Mouse (Mus musculus) intestine, embryonic 14.5 days (tissue): Measurements from ENCODE around the gene Edem3. TPM values are rescaled to one million over a fixed set of nuclear protein-coding genes. Genes with fewer than 3 reads are reported as not detected.
"Not testable (repeated sequence)": the region's sequence is repeated elsewhere in the genome, so short reads cannot be mapped to it uniquely, and the experiment has no call there.

ENCODE experiments used
- ATAC-seq: fragments of 200-750 bp; cut with Nextera tagmentation; replicated peaks from 2 replicates; pipeline ENCODE4 v1.8.0; 2017; ENCODE audit warnings: low read depth, moderate number of reproducible peaks, moderate TSS enrichment, moderate library complexity; ENCODE audit not compliant: low FRiP score, low TSS enrichment
- DNase-seq: peaks from one replicate; pipeline ENCODE4 v3.0.0-alpha.2; 2018; ENCODE audit warnings: low spot score
- H3K27ac ChIP-seq: fragments of 300-500 bp; sonication (generic); 2 replicates; pipeline ENCODE4 v1.5.1; 2014; ENCODE audit warnings: low read depth, mild to moderate bottlenecking, control low read depth
- H3K27me3 ChIP-seq: fragments of 300-500 bp; sonication (generic); replicated peaks from 2 replicates; pipeline ENCODE4 v1.6.1; 2014; ENCODE audit warnings: low read length, control low read depth; ENCODE audit not compliant: control insufficient read depth, insufficient read depth
- H3K36me3 ChIP-seq: fragments of 300-500 bp; sonication (generic); 2 replicates; pipeline ENCODE4 v1.6.1; 2014; ENCODE audit warnings: low read length, control low read depth; ENCODE audit not compliant: control insufficient read depth, insufficient read depth
- H3K4me1 ChIP-seq: fragments of 300-500 bp; sonication (generic); replicated peaks from 2 replicates; pipeline ENCODE4 v1.6.1; 2014; ENCODE audit warnings: low read length, control low read depth, mixed read lengths; ENCODE audit not compliant: control insufficient read depth, insufficient read depth
- H3K4me2 ChIP-seq: fragments of 300-500 bp; sonication (generic); 2 replicates; pipeline ENCODE4 v1.6.1; 2014; ENCODE audit warnings: low read length
- H3K4me3 ChIP-seq: fragments of 300-500 bp; sonication (generic); 2 replicates; pipeline ENCODE4 v1.5.1; 2014; ENCODE audit warnings: low read depth, low read length, control low read depth, mixed read lengths
- H3K9ac ChIP-seq: fragments of 300-500 bp; sonication (generic); 2 replicates; pipeline ENCODE4 v1.6.1; 2014; ENCODE audit warnings: mild to moderate bottlenecking, low read length
- H3K9me3 ChIP-seq: fragments of 300-500 bp; sonication (generic); 2 replicates; pipeline ENCODE4 v1.6.1; 2016; ENCODE audit warnings: low read length, control low read depth; ENCODE audit not compliant: control insufficient read depth
- WGBS: fragments of 180-500 bp; shearing (Covaris S2); extraction: QIAGEN DNeasy Blood & Tissue Kit; methylation state at CpG from one replicate; pipeline ENCODE4 v1.1.7; 2014; 5-methylcytosine and 5-hydroxymethylcytosine counted together
- polyA plus RNA-seq: library from polyadenylated mRNA; unstranded; fragments of >200 nt; fragmentation: Nextera tagmentation; extraction: Ambion mirVana; gene quantifications from 2 replicates; pipeline ENCODE4 v1.2.1, GENCODE M21; 2014

Gene Edem3
- polyA plus RNA-seq, 1 experiment from 2014 or later, result 17.1 TPM

GRCm38 (mm10) chr1:151726358-151726757 lies 28.8 kb upstream of the Edem3 start:
- Histone ChIP-seq H3K36me3 (no peaks in the 10 kb centered on the region), H3K4me1 (no peaks in the 10 kb centered on the region), H3K27me3 (no peaks in the 10 kb centered on the region), H3K4me2 (no peak overlapping the region), H3K27ac (no peak overlapping the region), H3K9me3 (no peaks in the 10 kb centered on the region), H3K9ac (no peak overlapping the region), H3K4me3 (no peak overlapping the region)
- DNase-seq, result no peak
- 87% methylated on average over 6 of the region's 6 CpGs for WGBS
- ATAC-seq, result no peak

DNA sequence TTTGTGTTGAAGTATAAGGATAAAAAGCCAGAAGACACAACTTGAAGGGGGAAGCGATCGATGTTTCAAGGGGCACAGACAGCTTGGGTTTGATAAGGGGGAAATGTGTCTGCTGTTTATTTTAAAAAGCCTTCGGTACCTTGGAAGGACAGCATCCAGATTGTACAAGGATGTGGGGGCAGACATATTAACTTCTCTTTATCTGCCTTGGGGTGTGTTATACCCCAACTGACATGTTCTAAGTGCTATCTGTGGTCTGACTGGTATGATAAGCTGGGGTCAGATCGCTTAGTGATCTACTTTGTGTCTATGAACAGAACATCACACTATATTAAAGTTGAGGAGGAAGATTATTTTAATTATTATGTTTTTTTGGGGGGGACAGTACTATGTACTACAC lies 27.0 kb upstream of the Edem3 start:
- Histone ChIP-seq H3K27ac (no peak overlapping the region), H3K27me3 (no peaks in the 10 kb centered on the region), H3K4me1 (no peaks in the 10 kb centered on the region), H3K4me3 (no peak overlapping the region), H3K36me3 (no peaks in the 10 kb centered on the region), H3K9me3 (no peaks in the 10 kb centered on the region), H3K9ac (no peak overlapping the region), H3K4me2 (no peak overlapping the region)
- DNase-seq, result no peak
- 57% methylated on average over 4 of the region's 4 CpGs for WGBS
- no peak for ATAC-seq

DNA sequence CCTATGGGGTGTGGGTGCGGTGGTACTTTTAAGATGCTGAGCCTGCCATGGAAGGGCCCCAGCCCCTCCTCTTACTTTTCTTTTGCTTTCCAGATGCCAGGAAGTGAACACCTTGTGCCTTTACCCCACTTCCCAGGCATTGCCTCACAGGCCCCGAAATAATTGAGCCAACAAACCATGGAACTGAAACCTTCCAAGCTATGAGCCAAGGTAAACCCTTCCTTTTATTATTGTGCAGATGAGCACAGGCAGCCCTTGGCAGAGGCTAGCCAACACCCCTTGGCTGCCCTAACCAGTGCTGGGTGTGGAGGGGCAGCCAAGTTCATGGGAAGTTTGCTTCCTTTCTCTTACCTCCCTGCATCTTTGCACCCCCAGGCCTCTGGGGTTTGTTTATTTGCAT lies 18.0 kb upstream of the Edem3 start:
- ATAC-seq (no peak), DNase-seq (no peak)
- H3K27ac ChIP-seq, result no peak overlapping the region
- H3K4me3 ChIP-seq, result no peak overlapping the region
- WGBS, result 85% methylated on average over 2 of the region's 2 CpGs
- no peaks in the 10 kb centered on the region for H3K9me3 ChIP-seq
- H3K4me1 ChIP-seq, result no peaks in the 10 kb centered on the region
- H3K36me3 ChIP-seq, result no peaks in the 10 kb centered on the region
- H3K27me3 ChIP-seq, result no peaks in the 10 kb centered on the region
- no peak overlapping the region for H3K4me2 ChIP-seq
- no peak overlapping the region for H3K9ac ChIP-seq

DNA sequence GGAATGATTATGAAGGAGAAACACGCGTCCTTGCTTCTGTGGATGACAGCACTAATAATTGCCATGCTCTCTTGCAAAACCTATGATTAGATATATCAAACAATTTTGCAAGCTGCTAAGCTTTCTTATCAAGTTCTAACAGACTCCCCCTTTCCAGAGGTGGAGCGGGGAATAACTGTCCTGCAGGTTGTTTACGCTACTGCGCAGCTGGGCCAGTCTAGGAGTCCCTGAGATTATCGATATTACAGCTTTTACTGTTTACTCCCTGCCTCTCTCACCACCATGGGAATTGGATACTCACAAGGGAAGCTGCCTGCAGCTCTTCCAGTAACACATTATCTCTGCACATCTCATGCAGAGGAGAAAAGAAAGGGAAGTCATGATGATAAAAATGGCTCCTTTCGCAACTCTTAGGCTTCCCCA lies 14.0 kb upstream of the Edem3 start:
- H3K9ac ChIP-seq, result no peak overlapping the region
- WGBS, result 63% methylated on average over 7 of the region's 7 CpGs
- no peak overlapping the region for H3K27ac ChIP-seq
- H3K4me2 ChIP-seq, result no peak overlapping the region
- ATAC-seq (no peak), DNase-seq (no peak)
- H3K9me3 ChIP-seq, result no peaks in the 10 kb centered on the region
- H3K27me3 ChIP-seq, result no peaks in the 10 kb centered on the region
- no peak overlapping the region for H3K4me3 ChIP-seq
- no peaks in the 10 kb centered on the region for H3K36me3 ChIP-seq
- H3K4me1 ChIP-seq, result no peaks in the 10 kb centered on the region

DNA sequence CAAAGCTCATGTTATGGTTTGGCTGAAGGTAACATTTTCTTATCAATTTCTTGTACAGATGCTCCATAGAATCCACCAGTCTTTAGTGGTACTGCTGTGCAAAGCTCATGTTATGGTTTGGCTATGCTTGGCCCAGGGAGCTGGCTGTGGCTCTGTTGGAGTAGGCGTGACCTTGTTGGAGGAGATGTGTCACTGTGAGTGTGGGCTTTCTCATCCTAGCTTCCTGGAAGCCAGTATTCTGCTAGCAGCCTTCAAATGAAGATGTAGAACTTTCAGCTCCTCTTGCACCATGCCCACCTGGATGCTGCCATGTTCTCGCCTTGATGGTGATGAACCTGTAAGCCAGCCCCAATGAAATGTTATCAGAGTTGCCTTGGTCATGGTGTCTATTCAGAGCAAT lies 5.3 kb upstream of the Edem3 start:
- H3K27ac ChIP-seq, DNase-seq, H3K4me2 ChIP-seq, H3K9me3 ChIP-seq, H3K27me3 ChIP-seq, ATAC-seq, H3K9ac ChIP-seq, H3K4me3 ChIP-seq, H3K36me3 ChIP-seq, H3K4me1 ChIP-seq: not testable (repeated sequence)
- 88% methylated on average over 2 of the region's 2 CpGs for WGBS

DNA sequence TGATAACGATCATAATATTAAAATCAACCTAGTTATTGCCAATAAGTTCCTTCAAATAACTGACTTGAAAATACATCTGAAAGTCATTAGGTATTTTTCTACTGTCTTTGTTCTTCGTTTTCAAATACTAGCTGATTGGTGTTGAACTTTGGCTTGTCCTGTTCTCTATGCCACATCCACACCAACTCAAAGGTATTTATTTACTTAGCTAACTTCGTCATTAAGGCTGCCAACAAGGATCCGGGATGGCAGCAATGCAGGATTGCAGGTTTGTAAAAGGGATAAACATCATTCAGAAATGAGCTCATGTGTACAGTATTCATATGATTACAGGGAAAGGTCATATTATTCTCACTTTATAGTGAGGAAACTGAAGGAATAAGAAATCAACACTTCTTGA lies 2.2 kb upstream of the Edem3 start:
- Histone ChIP-seq H3K4me1 (peaks cover 13% of the 10 kb centered on the region; the same call in 1 of the 2 replicates), H3K27ac (no peak overlapping the region), H3K4me3 (no peak overlapping the region), H3K4me2 (no peak overlapping the region), H3K36me3 (no peaks in the 10 kb centered on the region), H3K9me3 (no peaks in the 10 kb centered on the region), H3K27me3 (no peaks in the 10 kb centered on the region), H3K9ac (no peak overlapping the region)
- ATAC-seq, result no peak
- WGBS, result 74% methylated on average over 4 of the region's 4 CpGs
- no peak for DNase-seq

DNA sequence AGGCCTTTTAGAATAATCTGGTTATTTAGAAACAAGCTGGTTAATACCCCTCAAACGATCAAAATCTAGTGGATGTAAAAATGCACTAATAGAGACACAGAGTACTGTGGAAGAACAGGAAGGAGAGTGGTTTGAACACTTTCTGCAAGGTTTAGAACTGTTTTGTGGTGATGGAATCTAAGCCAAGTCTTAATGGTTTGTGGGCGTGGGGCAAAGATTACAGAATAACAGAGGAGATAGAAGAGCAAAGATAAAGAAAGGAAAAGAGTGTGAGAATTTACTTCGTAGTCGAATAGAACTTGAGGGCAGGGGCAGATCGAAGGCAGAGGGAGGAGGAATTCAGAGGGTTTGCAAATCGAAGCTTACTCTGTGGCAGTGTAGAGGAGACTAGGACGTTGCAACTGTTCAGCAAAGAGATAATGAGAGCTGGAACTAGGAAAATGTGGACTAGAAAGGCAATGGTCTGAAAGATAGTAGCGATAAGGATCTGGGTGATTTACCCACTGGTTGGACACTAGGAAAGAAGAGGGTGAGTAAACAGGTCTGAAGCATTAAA lies 1.7 kb upstream of the Edem3 start:
- ATAC-seq (no peak), DNase-seq (no peak)
- Histone ChIP-seq H3K4me1 (peaks cover 13% of the 10 kb centered on the region; the same call in 1 of the 2 replicates), H3K36me3 (no peaks in the 10 kb centered on the region), H3K4me3 (no peak overlapping the region), H3K9ac (no peak overlapping the region), H3K27ac (no peak overlapping the region), H3K4me2 (no peak overlapping the region), H3K27me3 (no peaks in the 10 kb centered on the region), H3K9me3 (no peaks in the 10 kb centered on the region)
- WGBS, result 77% methylated on average over 8 of the region's 8 CpGs

- peak overlapping the region; percentile 63 for H3K4me2 ChIP-seq
- H3K27ac ChIP-seq, result no peak overlapping the region
- 73% methylated on average over 10 of the region's 10 CpGs for WGBS
- no peaks in the 10 kb centered on the region for H3K27me3 ChIP-seq
- H3K9ac ChIP-seq, result peak overlapping the region; percentile 22
- H3K4me1 ChIP-seq, result peaks cover 13% of the 10 kb centered on the region; the same call in 1 of the 2 replicates
- no peaks in the 10 kb centered on the region for H3K36me3 ChIP-seq
- peak overlapping the region; percentile 97 for H3K4me3 ChIP-seq
- ATAC-seq (no peak), DNase-seq (no peak)
- no peaks in the 10 kb centered on the region for H3K9me3 ChIP-seq
These were observed 1.1 kb upstream of the Edem3 start for GRCm38 (mm10) chr1:151754028-151754489.
